Mouse (Mus musculus) Muller cell, postnatal 12 days (primary cell): Measurements from ENCODE around the gene Cacna1c.
A peak's percentile ranks its signal among the peaks of the same experiment; 100 is the strongest.

Experiments
- DNase-seq: peaks from one replicate; pipeline ENCODE4 v3.0.0-alpha.2; 2015; ENCODE audit errors: inconsistent ontology term

Cacna1c gene

DNA sequence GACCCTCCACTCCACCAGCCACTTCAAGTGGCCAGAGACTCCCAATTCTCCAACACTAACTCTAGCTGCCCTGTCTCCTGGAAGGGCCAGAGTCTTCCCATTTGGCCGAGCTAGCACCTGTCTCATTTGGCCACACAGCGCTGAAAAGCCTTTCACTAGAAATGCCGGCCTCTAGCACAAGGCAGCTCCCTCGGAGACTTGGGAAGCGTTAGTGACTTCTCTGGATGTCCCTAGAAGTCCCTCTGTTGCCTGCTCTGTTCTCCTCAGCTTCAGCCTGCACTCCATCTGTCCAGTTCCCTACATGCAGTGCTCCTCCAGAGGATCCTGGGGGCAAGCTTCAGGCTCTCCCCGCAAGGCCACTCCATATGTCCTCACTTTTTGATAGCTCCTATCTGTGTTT is 101.1 kb downstream of the Cacna1c start:
- no peak for DNase-seq

DNA sequence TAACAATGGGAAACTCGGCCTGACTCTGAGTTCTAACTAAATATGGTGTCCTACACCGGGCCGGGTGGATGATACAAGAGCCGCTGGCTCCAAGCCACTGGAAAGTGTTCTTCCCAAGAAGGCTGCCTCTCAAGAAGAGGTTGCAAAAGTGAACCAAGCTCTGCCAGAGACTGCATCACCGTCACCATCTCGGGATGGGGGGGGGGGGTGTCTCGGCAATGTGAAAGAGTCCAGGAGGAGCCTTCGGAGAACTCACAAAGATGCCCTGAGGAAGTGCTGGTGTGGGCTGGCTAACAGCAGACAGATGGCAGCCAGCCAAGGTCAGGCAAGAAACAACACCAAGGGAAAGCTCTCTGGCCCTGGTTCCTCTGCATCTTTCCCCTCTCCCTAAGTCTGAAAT is 107.0 kb downstream of the Cacna1c start:
- peak; percentile 20 for DNase-seq

GRCm38 (mm10) chr6:119088381-119088780 is 107.8 kb downstream of the Cacna1c start:
- DNase-seq, result no peak

DNA sequence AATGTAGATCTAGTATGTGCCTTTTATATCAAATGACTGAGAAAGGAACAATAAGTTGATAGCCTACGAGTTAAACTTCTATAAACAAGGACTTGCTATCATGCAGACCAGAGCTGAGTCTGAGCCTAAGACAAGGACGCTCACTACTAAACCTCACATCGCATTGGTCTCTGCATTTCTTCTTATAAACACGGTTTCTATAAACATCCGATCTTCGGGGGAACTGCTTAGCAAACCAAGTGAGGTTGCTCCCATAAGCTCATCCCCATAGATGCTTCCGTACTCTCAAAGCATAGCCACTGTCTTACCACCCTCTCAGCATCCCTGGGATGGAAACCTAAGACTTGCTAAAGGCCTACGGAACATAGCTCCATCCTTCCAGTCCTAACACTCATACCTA is 108.3 kb downstream of the Cacna1c start:
- no peak for DNase-seq

GRCm38 (mm10) chr6:119085789-119086188 is 110.4 kb downstream of the Cacna1c start:
- no peak for DNase-seq

DNA sequence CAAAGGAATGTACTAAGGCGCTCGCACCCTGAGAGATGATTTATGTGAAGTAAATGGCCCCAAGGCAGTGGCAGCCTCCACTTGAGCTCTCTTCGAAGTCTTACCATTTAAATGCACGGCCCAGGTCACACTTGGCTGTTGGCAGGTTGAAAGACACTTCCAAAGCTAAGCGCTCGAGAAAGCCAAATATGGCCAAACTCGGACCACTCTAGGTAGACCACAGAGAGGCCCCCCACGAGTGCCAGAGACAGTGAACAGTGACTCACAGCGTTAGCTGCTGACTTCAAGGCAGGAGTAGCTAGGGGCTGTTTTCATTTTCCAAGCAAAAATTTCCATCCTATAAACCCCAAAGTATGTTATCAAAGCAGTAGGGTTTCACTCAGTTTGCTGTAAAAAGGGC is 111.7 kb downstream of the Cacna1c start:
- no peak for DNase-seq

GRCm38 (mm10) chr6:119083559-119083958 is 112.7 kb downstream of the Cacna1c start:
- no peak for DNase-seq

DNA sequence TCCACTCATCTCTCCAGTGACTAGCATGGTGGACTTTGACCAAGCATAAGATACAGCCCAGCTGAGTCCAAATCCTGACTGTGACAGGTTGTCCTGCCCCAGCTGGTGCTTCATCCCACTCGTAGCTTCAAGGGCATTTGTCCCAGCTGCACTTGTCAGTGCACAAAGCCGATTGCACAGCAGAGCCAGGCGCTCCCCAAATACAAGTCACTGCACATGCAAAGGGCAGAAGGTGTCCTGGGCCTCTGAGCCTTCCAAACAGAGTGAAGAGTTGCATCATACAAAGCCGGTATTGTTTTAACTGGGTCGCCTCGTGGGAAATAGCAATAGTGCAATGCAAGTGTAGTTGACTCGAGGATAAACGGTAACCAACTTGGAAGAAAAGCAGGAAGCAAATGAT is 113.6 kb downstream of the Cacna1c start:
- DNase-seq, result peak; percentile 55

DNA sequence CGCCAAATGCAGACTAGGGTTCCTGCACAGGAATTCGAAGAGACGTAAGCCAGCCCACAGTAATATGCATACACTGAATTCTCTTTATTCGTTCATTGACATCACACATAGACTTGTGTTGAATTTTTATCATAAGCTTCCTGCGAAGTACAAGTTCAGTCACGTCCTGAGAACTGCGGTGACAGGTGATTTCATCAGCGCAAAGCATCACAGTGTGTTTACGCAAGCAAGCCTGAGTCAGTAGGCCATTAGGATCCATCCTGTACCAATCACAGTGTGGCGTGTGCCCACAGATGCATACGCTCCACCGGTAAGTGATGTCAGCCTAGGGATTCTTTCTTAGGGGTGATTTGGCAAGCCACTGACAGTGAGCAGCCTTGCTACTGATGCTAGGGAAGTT is 114.6 kb downstream of the Cacna1c start:
- no peak for DNase-seq

DNA sequence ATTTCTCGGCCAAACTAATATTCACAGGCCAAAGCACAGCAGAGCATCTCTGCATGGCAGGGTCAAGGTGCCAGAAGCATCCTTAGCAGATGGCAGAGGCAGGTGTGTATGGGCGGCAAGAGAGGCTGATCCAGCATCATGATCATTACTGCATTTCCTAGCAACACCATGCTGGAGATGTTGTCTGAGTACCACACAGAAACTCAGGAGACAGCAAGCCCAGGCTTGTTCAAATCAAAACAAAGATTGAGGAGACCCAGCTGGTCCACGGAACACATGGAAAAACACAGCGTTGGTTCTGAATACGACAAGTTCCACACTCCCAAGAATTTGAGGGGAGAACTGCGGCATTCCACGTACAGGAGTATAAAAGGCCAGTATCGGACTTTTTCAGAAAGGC is 116.6 kb downstream of the Cacna1c start:
- no peak for DNase-seq

DNA sequence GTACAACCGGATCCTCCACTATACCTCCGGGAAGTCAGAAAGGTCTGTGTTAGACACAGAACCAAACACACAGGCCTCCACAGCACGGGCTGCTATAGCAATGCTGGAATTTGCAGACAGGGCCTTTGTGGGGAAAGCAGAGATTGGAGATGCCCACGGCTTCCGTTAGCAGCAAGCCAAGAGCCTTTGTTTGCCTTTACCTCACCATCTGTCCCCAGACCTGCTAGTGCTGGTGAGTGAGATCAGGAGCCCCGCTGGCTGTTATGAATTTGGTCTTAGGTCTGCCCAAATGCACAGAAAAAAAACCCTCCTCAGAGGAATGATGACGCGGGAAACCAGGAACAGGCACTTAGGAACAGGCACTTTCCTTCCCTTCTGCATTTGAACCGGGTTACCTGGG is 117.3 kb downstream of the Cacna1c start:
- no peak for DNase-seq

GRCm38 (mm10) chr6:119077231-119077630 is 119.0 kb downstream of the Cacna1c start:
- DNase-seq, result no peak

GRCm38 (mm10) chr6:119073419-119074071 is 122.7 kb downstream of the Cacna1c start:
- DNase-seq, result no peak

DNA sequence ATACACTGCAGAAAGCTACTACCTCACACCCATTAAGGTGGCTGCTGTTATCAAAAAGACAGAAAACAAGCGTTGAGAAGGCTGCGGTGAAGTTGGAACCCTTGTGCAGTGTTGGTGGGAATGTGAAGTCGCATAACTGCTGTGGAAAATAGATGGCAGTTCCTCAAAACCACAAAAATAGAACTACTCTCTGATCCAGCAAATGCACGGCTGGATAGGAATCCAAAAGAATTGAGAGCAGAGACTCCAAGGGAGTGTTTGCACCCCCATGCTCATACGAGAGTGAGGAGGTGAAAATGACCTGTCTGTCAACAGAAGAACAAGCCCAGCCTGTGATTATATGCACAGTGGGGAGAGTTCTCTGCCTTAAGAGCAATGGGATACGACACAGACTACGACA is 123.4 kb downstream of the Cacna1c start:
- DNase-seq, result no peak

GRCm38 (mm10) chr6:119070771-119071170 is 125.4 kb downstream of the Cacna1c start:
- peak; percentile 70 for DNase-seq

DNA sequence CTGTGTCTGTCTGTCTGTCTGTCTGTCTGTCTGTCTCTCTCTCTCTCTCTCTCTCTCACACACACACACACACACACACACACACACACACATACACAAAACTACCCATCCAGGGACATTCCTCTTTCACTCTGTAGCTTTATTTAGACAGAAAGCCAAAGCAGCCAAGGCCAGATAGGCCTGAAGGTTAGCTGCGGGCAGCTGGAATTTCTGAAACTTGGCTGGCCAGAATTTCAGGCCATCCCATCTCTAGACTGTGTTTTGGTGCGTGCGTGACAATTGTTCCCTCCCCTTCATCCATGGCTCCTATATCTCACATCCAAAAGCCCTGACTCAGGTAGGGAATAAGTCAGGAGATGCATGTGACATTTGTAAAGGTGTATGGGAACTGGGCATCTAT is 125.9 kb downstream of the Cacna1c start:
- DNase-seq, result no peak

GRCm38 (mm10) chr6:119069145-119069544 is 127.1 kb downstream of the Cacna1c start:
- no peak for DNase-seq

GRCm38 (mm10) chr6:119068650-119069049 is 127.6 kb downstream of the Cacna1c start:
- DNase-seq, result no peak

DNA sequence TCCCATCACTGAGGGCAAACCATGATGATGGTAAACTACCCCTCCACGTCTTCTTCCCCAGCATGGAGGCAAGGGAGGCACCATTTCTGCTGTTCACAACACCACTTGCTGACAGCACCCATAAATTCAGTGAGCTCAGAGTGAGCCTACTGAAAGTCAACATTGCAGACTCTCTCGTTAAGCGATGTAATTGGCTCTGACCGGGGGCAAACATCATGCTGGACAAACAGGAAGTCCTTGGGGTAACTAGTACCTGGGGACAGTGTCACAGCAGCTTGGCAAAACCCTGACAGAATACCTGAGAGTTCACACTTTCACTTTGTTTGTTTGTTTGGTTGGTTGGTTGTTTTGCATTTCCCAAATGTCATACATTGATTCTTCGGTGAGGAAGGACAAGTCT is 131.3 kb downstream of the Cacna1c start:
- no peak for DNase-seq

DNA sequence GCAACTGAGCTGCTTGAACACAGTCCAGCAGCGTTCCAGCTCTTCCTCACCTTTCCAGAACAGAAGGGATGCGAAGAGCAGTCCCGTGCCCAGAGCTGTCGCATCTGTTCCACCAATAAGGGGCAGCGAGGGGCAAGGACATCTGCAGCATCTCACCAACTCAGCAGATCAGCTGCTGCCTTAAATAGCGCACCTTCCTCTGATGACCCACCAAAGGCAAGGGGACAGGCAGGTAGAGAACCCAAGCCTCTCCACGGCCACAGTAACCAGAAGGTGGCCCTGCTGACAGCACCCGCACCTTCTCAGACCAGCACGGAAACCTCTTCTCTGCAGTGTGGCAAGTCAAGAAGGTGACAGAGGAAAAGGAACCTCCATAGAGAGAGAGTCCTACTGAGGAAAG is 131.8 kb downstream of the Cacna1c start:
- no peak for DNase-seq

GRCm38 (mm10) chr6:119062695-119063094 is 133.5 kb downstream of the Cacna1c start:
- no peak for DNase-seq

DNA sequence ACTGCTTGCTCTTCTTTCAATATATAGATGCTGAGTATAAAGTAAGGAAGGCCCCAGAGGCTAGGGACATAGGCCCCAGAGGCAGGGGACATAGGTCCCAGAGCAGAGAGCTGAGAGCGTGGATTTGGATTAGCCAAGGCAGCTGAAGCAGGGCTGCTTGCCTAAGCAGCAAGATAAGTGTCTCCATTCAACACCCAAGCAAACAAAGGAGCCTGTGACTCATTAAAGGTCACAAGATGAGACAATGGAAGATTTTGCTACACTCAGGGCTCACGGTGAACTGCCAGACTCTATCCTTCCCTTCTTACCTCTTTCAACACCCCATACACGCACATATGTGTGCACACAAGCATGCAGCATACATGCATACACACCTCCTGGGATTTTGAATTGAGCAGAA is 137.3 kb downstream of the Cacna1c start:
- no peak for DNase-seq

DNA sequence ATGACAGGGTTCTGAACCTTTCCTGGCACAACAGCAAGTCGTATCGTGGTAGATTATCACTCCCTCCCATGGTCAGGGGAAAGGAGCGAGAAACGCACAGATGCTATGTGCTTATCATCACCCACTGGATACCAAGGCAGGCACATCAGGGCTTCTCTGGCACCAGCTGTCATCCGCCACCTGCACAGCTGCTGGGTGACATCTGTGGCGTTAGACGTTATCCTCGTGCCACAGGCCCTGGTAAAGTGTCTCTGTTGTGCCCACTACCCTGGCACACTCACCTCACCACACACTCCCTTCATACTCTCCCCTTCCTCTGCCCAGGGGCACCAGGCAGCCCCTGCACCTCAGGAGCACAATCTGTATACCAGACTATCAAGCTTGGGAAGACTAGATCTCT is 137.8 kb downstream of the Cacna1c start:
- DNase-seq, result no peak

- DNase-seq, result peak; percentile 51
Observed at GRCm38 (mm10) chr6:119057076-119057479, 139.1 kb downstream of the Cacna1c start.
